Mouse (Mus musculus) megakaryocyte-erythroid progenitor cell, adult 5-6 weeks (primary cell): ENCODE measurements around the gene Zfp507. TPM values are rescaled to one million over a fixed set of nuclear protein-coding genes. Genes with fewer than 3 reads are reported as not detected.

Experiments
- ATAC-seq: replicated peaks from 2 replicates; pipeline ENCODE4 v1.8.0; 2016; ENCODE audit warnings: mild to moderate bottlenecking, inconsistent platforms; ENCODE audit not compliant: severe bottlenecking, poor library complexity, low FRiP score, low TSS enrichment
- total RNA-seq, 2 experiments: library from RNA; stranded (forward) in 1 of 2; stranded (reverse) in 1 of 2; fragments of 200-1000, 215-1000 nt in 1 of 2; fragments of >200 nt in 1 of 2; fragmentation: Nextera tagmentation in 1 of 2; gene quantifications; 2 replicates each; pipeline ENCODE4 v1.2.3; 2014 to 2017

Gene Zfp507
- total RNA-seq, 2 experiments from 2014 or later = 22.4 to 24.7 TPM

DNA sequence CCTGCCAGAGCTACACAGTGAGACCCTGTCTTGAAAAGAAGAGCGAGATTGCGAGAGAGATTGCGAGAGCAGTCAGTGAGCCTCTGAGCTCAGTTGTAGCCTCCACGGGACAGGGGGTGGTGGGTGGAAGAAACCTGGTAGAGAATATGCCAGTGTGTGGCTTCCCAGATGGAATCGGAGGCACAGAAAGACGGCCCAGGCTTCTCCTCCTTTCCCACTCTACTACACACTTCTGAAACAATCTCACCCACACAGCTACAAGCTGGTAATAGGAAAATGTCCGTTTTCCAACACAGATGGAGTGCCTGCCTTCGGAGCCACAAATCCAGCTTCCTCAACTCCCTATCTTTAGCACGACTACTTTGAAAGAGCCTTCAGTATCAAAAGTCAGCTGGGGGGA lies 58.0 kb downstream of the Zfp507 start:
- no peak for ATAC-seq

DNA sequence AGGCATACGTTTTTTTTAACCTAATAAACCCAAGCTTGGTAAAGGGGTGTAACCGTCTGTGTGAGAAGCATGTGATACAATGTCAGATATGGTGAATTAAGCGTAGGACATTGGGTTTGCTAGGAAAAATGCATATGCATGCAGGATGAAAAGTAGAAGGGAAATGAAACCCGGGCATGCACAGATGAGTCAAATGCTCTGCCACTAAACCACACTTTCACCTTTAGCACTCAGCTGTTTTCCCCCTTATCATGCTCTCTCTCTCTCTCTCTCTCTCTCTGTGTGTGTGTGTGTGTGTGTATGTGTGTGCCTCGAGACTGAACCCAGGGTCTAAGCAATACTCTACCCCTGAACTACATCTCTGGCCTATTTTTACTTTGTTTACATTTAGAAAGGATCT lies 60.5 kb downstream of the Zfp507 start:
- ATAC-seq = no peak

DNA sequence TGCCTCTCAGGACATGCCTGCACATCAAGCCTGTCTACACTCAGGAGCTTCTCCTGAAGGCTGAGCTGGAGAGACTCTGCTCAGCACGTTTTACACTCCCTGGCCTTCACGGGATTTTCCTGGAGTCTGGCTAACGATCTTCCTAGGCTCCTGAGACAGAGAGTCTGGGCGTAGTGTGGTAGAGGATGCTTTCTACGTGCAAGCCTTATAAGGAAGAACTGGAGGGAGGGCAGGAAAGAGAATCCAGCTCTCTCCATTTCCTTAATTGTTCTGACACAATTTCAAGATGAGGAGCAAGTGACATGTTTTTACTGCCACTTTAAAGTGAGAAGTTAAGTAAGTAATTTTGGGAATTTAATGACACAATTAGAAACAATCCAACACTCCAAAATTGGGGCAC lies 60.9 kb downstream of the Zfp507 start:
- ATAC-seq = no peak

DNA sequence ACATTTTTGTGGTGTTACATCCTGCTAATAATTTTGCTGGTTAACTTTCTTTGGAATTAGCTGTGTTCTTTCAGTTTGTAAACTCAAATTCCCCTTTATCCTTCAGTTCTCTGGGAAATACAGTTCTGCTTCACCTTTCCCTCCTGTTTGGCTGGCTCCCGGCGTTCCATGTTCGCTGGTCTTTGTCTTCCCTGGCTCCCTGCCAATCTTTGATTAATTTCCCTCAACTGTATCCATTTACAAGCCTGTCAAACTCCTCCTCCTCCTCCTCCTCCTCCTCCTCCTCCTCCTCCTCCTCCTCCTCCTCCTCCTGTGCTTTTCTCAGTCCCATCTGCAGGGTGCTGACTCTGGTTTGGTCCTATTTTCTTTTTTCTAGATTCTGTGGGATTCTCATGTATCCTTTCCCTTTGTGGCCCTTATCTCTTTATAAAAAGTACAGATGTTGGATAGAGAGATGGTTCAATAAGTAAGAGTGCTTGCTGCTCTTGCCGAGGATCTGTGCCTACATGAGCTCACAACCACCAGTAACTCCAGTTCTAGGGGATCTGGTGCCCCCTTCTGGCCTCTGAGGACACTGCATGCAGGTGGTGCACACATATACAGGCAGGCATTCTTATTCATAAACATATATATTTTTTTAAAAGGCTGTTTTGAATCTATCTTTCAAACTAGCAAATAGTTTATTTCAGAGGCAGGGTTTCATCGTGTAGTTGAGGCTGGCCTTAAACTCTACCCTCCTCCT lies 62.1 kb downstream of the Zfp507 start:
- ATAC-seq = 0 out of 2 replicates have a peak, but pooled peaks have one; percentile 57

DNA sequence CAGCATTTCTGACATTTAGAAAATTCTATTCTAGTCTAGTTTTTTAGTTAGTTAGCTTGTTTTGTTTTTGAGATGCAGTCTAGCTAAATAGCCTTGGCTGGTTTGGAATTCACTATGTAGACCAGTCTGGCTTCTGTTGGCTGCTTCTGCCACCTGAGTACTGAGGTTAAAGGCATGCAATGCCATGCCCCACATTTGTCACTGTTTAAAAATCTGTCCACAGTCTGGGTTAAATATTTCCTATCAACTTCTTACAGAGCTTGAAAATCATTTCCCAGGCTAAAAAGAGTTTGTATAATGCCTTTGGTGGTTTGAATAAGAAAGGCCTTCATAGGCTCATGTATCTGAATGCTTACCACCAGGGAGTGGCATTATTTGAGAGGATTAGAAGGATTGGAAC lies 63.9 kb downstream of the Zfp507 start:
- no peak for ATAC-seq

DNA sequence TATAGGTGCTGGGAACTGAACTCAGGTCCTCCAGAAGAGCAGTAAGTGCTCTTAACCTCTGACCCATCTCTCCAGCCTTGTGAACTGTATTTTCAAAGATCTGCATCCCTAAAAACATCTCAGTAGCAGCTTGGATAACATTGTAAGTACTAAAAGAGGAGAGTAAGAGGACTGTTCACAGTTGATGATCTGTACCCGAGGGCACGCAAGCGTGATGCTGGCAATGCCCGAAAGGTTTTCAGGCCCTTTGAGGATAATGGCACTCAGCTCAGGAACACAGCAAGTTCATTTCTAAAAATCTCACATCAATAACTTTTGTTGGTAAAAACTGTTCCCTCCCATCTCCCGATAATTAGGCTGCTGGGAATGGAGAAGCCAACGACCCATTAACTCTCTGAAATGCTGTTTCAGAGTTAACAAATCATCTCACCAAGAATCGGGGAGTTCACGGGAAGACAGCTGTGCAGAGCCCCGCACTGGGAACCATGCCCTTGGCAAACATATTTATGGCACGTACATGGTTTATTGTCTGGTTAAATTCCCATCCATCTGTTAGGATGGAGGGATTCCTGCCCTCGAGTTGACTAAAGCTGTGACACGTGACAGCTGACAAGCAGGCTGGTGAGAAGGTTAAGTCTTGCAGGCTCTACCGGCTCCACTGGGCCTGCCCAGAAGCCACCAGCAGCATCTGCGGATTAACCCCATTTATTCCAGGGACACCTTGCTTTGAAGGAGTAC lies 69.3 kb downstream of the Zfp507 start:
- ATAC-seq = no peak

DNA sequence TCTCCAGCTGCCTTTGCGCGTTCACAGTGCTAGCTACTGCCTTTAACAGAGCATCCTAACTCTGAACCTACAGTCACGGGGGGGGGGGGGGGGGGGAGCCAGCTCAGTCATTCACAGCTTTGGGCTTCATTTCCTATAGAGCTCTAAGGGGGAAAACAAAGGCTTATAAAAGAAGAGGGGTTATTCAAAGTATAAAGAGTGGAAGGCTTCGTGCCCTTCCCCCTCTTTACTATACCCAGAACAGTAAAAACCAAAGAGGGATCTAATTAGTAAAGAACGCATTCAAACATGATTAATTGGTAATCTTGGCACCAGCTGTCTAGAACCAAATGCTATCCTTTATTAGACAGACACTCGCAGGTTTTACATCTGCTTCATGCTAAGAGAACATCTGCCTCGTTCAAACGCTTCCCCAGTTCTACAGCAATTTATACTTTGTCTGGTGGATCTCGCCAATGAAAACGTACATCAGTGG lies 70.2 kb downstream of the Zfp507 start:
- ATAC-seq = no peak

DNA sequence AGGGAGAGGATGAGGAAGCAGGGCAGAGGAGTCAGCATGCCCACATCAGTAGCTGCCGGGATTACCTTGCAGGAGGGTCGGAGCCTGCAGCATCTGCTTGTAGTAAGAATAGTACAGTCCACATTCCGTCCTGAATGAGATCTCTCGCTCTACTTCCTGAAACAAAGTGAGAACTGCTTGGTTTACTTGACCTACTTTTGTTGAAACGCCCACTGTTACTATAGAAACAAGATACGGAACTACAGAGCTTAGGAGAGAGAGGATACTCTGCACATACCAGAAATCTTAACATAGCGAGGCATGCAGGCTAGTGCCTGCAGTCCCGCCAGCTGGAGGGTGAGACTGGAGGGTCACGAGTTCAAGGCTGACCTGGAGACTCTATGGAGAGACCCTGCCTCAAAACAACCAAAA lies 73.2 kb downstream of the Zfp507 start:
- ATAC-seq = no peak

DNA sequence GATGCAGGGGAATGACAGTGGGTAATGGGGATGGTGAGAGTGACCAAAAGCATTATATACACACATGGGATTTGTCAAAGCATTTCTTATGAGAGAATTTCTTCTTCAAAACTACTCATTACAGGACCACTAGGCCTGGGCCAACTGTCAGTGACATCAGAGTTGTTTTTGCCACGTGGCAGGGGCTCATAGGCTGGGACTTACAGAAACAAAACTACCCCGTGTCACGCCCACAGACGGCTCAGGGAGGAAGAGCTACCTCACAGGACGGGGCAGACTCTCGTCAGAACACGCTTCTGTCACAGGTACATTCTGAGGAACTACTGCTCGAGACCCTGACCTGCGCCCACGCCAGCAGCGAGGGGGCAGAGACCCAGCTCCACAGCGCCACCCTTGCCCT lies 74.4 kb downstream of the Zfp507 start:
- no peak for ATAC-seq

DNA sequence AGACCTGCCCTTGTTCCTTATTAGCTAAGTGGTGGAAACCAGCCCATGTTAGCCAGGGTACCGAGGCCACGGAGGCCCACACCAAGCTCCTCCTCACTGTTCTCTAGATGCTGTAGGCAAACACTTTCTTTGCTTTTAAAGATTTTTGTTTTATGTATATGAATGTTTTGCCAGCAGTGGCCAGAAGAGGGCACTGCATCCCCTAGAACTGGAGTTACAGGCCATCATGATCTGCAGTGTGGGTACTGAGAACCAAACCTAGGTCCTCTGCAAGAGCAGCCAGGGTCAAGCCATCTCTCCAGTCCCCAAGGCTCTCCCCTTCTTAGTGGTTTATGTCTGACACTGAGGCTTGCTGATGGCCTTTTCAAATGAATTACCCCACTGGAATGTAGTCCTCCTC lies 79.8 kb downstream of the Zfp507 start:
- ATAC-seq = no peak

Other genes with a start within 250 kb of the Zfp507 start
- gene Nudt19, start 246.7 kb downstream of the Zfp507 start, total RNA-seq (2014; fragmentation: Nextera tagmentation) = 116 and 170 TPM in 2 replicates
- gene Nudt19, start 246.7 kb downstream of the Zfp507 start, total RNA-seq (2017) = 55.2 and 71.9 TPM in 2 replicates
- gene Rgs9bp, start 217.4 kb downstream of the Zfp507 start, total RNA-seq (2014; fragmentation: Nextera tagmentation) = 4.6 and 5.6 TPM in 2 replicates
- 3.1 and 4.0 TPM in 2 replicates for gene Rgs9bp, start 217.4 kb downstream of the Zfp507 start, total RNA-seq (2017)
- gene Ankrd27, start 216.8 kb downstream of the Zfp507 start, total RNA-seq (2014; fragmentation: Nextera tagmentation) = 56.5 and 74.1 TPM in 2 replicates
- gene Ankrd27, start 216.8 kb downstream of the Zfp507 start, total RNA-seq (2017) = 45.4 and 57.9 TPM in 2 replicates
- gene Pdcd5, start 155.5 kb downstream of the Zfp507 start, total RNA-seq (2014; fragmentation: Nextera tagmentation) = 208 and 214 TPM in 2 replicates
- gene Pdcd5, start 155.5 kb downstream of the Zfp507 start, total RNA-seq (2017) = 145 and 165 TPM in 2 replicates
- gene Dpy19l3, start 48.5 kb downstream of the Zfp507 start, total RNA-seq (2014; fragmentation: Nextera tagmentation) = 12.3 and 15.0 TPM in 2 replicates
- gene Dpy19l3, start 48.5 kb downstream of the Zfp507 start, total RNA-seq (2017) = 8.1 and 11.0 TPM in 2 replicates